In genomic region chr11:50886933-50887293, GRCm38 (mm10) we compare ENCODE assay signal across 8 mouse cellular contexts. TPM values are rescaled to one million over a fixed set of nuclear protein-coding genes. Genes with fewer than 3 reads are reported as not detected.
DNase-seq lines count a peak whose midpoint lies in the region; ATAC-seq lines count a peak whose summit lies in the region.

No protein-coding gene starts in this region.

- no peaks in the 10 kb centered on the region for H3K9me3 ChIP-seq in kidney, embryonic 15.5 days (replicated peaks)
- H3K9me3 ChIP-seq in embryonic facial prominence, embryonic 15.5 days (replicated peaks) = no peaks in the 10 kb centered on the region
- H3K9me3 ChIP-seq in hindbrain, embryonic 15.5 days = no peaks in the 10 kb centered on the region
- H3K9me3 ChIP-seq in midbrain, embryonic 11.5 days (ENCODE audit: control insufficient read depth, low read length) = no peaks in the 10 kb centered on the region

- H3K9ac ChIP-seq in kidney, embryonic 15.5 days = peak overlapping the region; percentile 51
- peak overlapping the region; percentile 43 for H3K9ac ChIP-seq in embryonic facial prominence, embryonic 15.5 days
- H3K9ac ChIP-seq in hindbrain, embryonic 15.5 days = peak overlapping the region; percentile 62
- peak overlapping the region; percentile 87 for H3K9ac ChIP-seq in midbrain, embryonic 11.5 days (ENCODE audit: low read length)

- peak; percentile 46; the same call in 1 of the 2 replicates for ATAC-seq in kidney, embryonic 15.5 days (replicated peaks; ENCODE audit: low FRiP score)
- peak; percentile 61; the same call in 1 of the 2 replicates for ATAC-seq in embryonic facial prominence, embryonic 15.5 days (ENCODE audit: insufficient number of reproducible peaks, low FRiP score, low TSS enrichment, low read depth)
- peak; percentile 31; the same call in 1 of the 2 replicates for ATAC-seq in hindbrain, embryonic 15.5 days (ENCODE audit: low FRiP score, low read depth)
- ATAC-seq in midbrain, embryonic 11.5 days (ENCODE audit: low FRiP score) = peak; percentile 26; the same call in 1 of the 2 replicates

- H3K27me3 ChIP-seq in kidney, embryonic 15.5 days = no peaks in the 10 kb centered on the region
- H3K27me3 ChIP-seq in embryonic facial prominence, embryonic 15.5 days = no peaks in the 10 kb centered on the region
- no peaks in the 10 kb centered on the region for H3K27me3 ChIP-seq in hindbrain, embryonic 15.5 days
- H3K27me3 ChIP-seq in midbrain, embryonic 11.5 days (ENCODE audit: control insufficient read depth, insufficient read depth, low read length) = no peaks in the 10 kb centered on the region

- 6% methylated on average over 10 of the region's 10 CpGs for WGBS in kidney, embryonic 15.5 days
- WGBS in embryonic facial prominence, embryonic 15.5 days = 4% methylated on average over 10 of the region's 10 CpGs
- WGBS in hindbrain, embryonic 15.5 days = 14% methylated on average over 10 of the region's 10 CpGs
- 27% methylated on average over 10 of the region's 10 CpGs for WGBS in midbrain, embryonic 11.5 days

- H3K4me2 ChIP-seq in kidney, embryonic 15.5 days = peak overlapping the region; percentile 79
- H3K4me2 ChIP-seq in embryonic facial prominence, embryonic 15.5 days (replicated peaks) = peak overlapping the region; percentile 76
- peak overlapping the region; percentile 77 for H3K4me2 ChIP-seq in hindbrain, embryonic 15.5 days
- peak overlapping the region; percentile 73 for H3K4me2 ChIP-seq in midbrain, embryonic 11.5 days

- peaks cover 27% of the 10 kb centered on the region for H3K36me3 ChIP-seq in kidney, embryonic 15.5 days
- peaks cover 32% of the 10 kb centered on the region for H3K36me3 ChIP-seq in embryonic facial prominence, embryonic 15.5 days
- H3K36me3 ChIP-seq in hindbrain, embryonic 15.5 days = peaks cover 18% of the 10 kb centered on the region
- peaks cover 12% of the 10 kb centered on the region for H3K36me3 ChIP-seq in midbrain, embryonic 11.5 days (ENCODE audit: control insufficient read depth, insufficient read depth, low read length)

- peak overlapping the region; percentile 54 for H3K4me3 ChIP-seq in kidney, embryonic 15.5 days (replicated peaks)
- H3K4me3 ChIP-seq in embryonic facial prominence, embryonic 15.5 days (replicated peaks) = peak overlapping the region; percentile 51
- H3K4me3 ChIP-seq in hindbrain, embryonic 15.5 days = peak overlapping the region; percentile 56
- H3K4me3 ChIP-seq in midbrain, embryonic 11.5 days (ENCODE audit: low read depth, low read length) = peak overlapping the region; percentile 45

- peaks cover 8% of the 10 kb centered on the region for H3K4me1 ChIP-seq in kidney, embryonic 15.5 days
- peaks cover 11% of the 10 kb centered on the region for H3K4me1 ChIP-seq in embryonic facial prominence, embryonic 15.5 days
- peaks cover 16% of the 10 kb centered on the region for H3K4me1 ChIP-seq in hindbrain, embryonic 15.5 days (replicated peaks)
- H3K4me1 ChIP-seq in midbrain, embryonic 11.5 days (ENCODE audit: control insufficient read depth, insufficient read depth, low read length) = peaks cover 6% of the 10 kb centered on the region

- no peak for DNase-seq in kidney, adult 9 months
- DNase-seq in midbrain, embryonic 11.5 days (ENCODE audit: low spot score, missing footprints) = no peak
- no peak for DNase-seq in B cell, adult 2 months
- no peak for DNase-seq in T-cell, adult 2 months (ENCODE audit: low spot score)
- DNase-seq in MN1 (ENCODE audit: low spot score) = no peak

- peak overlapping the region; percentile 79 for H3K27ac ChIP-seq in kidney, embryonic 15.5 days
- H3K27ac ChIP-seq in embryonic facial prominence, embryonic 15.5 days (replicated peaks) = peak overlapping the region; percentile 70; the same call in 1 of the 2 replicates
- H3K27ac ChIP-seq in hindbrain, embryonic 15.5 days (replicated peaks) = peak overlapping the region; percentile 85
- peak overlapping the region; percentile 68 for H3K27ac ChIP-seq in midbrain, embryonic 11.5 days (ENCODE audit: low read depth, low read length)

RNA-seq across cellular contexts. Expression of gene Zfp454, which starts 0.5 kb away (rescaled TPM):
- polyA plus RNA-seq in kidney, embryonic 15.5 days (2015; fragmentation: Nextera tagmentation; extraction: Ambion mirVana) = 8.5 and 9.6 TPM in 2 replicates
- 7.0 and 7.6 TPM in 2 replicates for polyA plus RNA-seq in embryonic facial prominence, embryonic 15.5 days (2015; fragmentation: Nextera tagmentation; extraction: Ambion mirVana)
- 9.5 and 11.3 TPM in 2 replicates for polyA plus RNA-seq in hindbrain, embryonic 15.5 days (2015; fragmentation: Nextera tagmentation; extraction: Ambion mirVana)
- 18.7 and 20.6 TPM in 2 replicates for polyA plus RNA-seq in midbrain, embryonic 11.5 days (2014; fragmentation: Nextera tagmentation; extraction: Ambion mirVana)

RNA-seq across cellular contexts. Expression of gene Zfp2, which starts 29.1 kb away (rescaled TPM):
- polyA plus RNA-seq in kidney, embryonic 15.5 days (2015; fragmentation: Nextera tagmentation; extraction: Ambion mirVana) = 13.9 and 14.5 TPM in 2 replicates
- 9.3 and 10.3 TPM in 2 replicates for polyA plus RNA-seq in embryonic facial prominence, embryonic 15.5 days (2015; fragmentation: Nextera tagmentation; extraction: Ambion mirVana)
- polyA plus RNA-seq in hindbrain, embryonic 15.5 days (2015; fragmentation: Nextera tagmentation; extraction: Ambion mirVana) = 41.5 and 46.0 TPM in 2 replicates
- 35.5 and 39.0 TPM in 2 replicates for polyA plus RNA-seq in midbrain, embryonic 11.5 days (2014; fragmentation: Nextera tagmentation; extraction: Ambion mirVana)

RNA-seq across cellular contexts. Expression of gene Grm6, which starts 36.4 kb away (rescaled TPM):
- polyA plus RNA-seq in kidney, embryonic 15.5 days (2015; fragmentation: Nextera tagmentation; extraction: Ambion mirVana) = not detected in 2 replicates
- polyA plus RNA-seq in embryonic facial prominence, embryonic 15.5 days (2015; fragmentation: Nextera tagmentation; extraction: Ambion mirVana) = 0.33 and 0.39 TPM in 2 replicates
- not detected in 2 replicates for polyA plus RNA-seq in hindbrain, embryonic 15.5 days (2015; fragmentation: Nextera tagmentation; extraction: Ambion mirVana)
- polyA plus RNA-seq in midbrain, embryonic 11.5 days (2014; fragmentation: Nextera tagmentation; extraction: Ambion mirVana) = not detected in 2 replicates

RNA-seq across cellular contexts. Expression of gene Zfp354b, which starts 44.5 kb away (rescaled TPM):
- 1.5 and 1.6 TPM in 2 replicates for polyA plus RNA-seq in kidney, embryonic 15.5 days (2015; fragmentation: Nextera tagmentation; extraction: Ambion mirVana)
- polyA plus RNA-seq in embryonic facial prominence, embryonic 15.5 days (2015; fragmentation: Nextera tagmentation; extraction: Ambion mirVana) = 2.5 and 2.7 TPM in 2 replicates
- 3.5 and 4.3 TPM in 2 replicates for polyA plus RNA-seq in hindbrain, embryonic 15.5 days (2015; fragmentation: Nextera tagmentation; extraction: Ambion mirVana)
- polyA plus RNA-seq in midbrain, embryonic 11.5 days (2014; fragmentation: Nextera tagmentation; extraction: Ambion mirVana) = 1.5 and 1.7 TPM in 2 replicates

RNA-seq across cellular contexts. Expression of gene Zfp879, which starts 45.6 kb away (rescaled TPM):
- 0.76 and 0.91 TPM in 2 replicates for polyA plus RNA-seq in kidney, embryonic 15.5 days (2015; fragmentation: Nextera tagmentation; extraction: Ambion mirVana)
- polyA plus RNA-seq in embryonic facial prominence, embryonic 15.5 days (2015; fragmentation: Nextera tagmentation; extraction: Ambion mirVana) = 0.81 and 0.95 TPM in 2 replicates
- 1.2 and 2.0 TPM in 2 replicates for polyA plus RNA-seq in hindbrain, embryonic 15.5 days (2015; fragmentation: Nextera tagmentation; extraction: Ambion mirVana)
- polyA plus RNA-seq in midbrain, embryonic 11.5 days (2014; fragmentation: Nextera tagmentation; extraction: Ambion mirVana) = 1.3 and 1.5 TPM in 2 replicates
